Mouse (Mus musculus) retina, postnatal 1 day (tissue): ENCODE data around the gene Ptger1.

Source experiments
- DNase-seq: peaks from one replicate; pipeline ENCODE4 v3.0.0-alpha.2; 2012

Gene Ptger1

DNA sequence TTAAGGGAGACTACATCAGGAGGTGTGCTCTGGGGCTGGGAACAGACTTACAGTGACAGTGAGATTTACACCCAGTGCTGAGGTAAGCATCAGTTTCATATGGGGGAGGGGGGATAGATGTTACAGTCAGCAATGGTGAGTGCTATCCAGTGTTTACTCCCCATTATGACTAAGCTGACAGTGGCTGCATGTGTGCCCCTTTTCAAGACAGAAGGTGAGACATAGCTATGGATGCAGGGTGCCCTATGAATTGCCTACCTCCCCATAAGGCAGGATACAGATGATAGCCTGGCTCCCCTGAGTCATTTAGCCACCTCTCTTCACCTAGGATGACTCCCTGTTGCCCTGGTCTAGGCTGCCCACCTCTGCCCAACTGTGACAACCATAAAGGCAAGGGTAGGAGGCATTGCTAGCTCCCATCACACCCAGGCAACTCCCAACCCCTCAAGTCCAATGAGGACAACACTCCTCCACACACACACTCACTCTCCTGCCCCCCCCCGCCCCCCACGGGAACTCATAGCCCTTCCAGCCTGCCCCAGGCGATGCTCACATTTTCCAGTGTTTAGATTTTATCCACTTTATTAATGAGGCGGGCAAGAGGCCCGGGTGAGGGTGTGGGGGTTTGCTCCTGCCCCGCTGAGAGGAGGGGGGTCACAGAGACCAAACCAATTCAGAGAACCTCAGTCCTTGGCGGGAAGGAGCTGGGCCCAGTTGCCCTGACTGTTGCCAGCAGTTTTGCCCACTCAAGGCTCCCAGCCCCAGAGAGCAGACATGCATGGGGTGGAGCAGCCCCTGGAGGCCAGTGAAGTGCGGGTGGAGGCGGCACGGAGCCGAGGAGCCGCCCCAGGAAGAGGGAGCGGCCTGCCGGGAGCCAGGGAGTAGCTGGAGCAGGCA lies at the start of gene Ptger1:
Ptger1 (plus strand) TSS at position 710 of the 897 bp plus-strand sequence.
- peak; percentile 43 for DNase-seq

- DNase-seq, result no peak
Measured at GRCm38 (mm10) chr8:83617111-83617510, 49.4 kb upstream of the Ptger1 start.

GRCm38 (mm10) chr8:83618566-83618965 lies 47.9 kb upstream of the Ptger1 start:
- DNase-seq, result no peak

GRCm38 (mm10) chr8:83619568-83620285 lies 46.8 kb upstream of the Ptger1 start:
- no peak for DNase-seq

DNA sequence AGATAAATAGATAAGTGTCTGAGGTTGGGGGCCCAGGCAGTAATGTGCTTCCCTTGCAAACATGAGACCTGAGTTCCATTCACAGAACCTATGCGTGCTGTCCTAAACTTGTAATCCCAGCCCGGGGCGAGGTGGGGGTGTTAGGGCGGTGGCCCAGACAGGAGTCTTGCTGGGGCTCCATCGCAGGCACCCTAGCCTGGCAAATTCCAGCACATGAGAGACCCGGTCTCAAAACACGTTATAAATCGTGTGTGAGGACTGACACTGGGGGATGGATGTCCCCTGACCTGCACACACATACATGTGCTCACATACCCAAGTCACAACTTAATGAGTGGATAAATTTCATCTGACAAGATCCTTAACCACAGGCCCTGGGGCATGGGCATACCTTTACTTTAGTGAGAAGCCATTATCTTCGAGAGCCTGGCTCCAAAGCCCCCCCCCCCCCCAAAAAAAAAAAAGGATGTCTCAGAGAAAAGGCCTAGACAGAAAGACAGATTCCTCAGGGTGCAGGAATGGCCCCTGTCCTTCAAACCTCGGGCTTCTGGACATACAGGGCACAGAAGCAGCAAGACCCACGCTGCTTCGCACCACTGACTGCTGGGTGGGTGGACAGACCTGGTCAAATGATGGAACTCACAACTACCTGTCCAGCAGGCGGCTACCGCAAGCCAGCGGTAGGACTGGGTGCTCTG lies 44.6 kb upstream of the Ptger1 start:
- peak; percentile 17 for DNase-seq

DNA sequence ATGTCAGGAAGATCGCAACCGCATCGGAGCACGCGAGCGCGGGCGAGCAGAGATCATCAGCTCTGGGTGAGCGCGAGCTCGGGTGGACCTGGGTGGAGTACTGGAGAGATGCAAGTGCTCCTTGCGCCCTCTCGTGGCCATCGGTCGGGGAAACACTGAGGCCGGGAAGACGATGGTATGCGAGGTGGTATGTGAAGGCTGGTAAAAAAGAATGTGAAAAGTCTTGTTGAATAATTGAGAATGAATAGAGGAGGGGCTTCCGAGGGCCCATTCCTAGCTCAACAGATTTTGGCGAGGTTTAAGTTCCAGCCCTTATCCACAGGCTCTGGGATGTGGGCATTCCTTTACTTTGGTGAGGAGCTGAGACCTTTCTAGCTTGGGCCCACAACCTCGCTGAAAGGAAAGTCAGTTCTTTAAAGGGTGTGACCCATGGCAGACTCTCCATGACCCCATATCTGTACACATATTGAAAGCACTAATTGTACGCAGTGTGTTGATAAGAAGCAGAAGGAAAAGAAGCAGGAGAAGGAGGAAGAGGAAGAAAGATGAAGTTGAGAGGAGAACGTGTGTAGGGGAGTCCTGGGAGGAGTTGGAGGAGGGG lies 44.0 kb upstream of the Ptger1 start:
- DNase-seq, result peak; percentile 91

GRCm38 (mm10) chr8:83623549-83623948 lies 42.9 kb upstream of the Ptger1 start:
- no peak for DNase-seq

DNA sequence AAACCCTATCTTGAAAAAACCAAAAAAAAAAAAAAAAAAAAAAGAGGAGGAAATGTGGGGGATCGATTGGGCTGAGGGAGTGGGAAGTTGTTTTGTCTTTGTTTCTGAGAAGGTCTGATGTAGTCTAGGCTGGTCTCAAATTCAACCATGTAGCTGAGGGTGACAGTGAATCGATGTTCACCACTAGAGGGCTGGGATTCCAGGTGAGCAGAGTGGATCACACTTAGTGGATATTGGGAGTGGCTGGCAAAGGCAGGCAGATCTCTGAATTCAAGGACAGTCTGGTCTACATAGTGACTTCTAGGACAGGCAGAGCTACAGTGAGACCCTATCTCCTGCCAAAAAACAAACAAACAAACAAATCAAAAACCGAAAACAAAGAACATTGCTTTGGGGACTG lies 41.7 kb upstream of the Ptger1 start:
- peak; percentile 54 for DNase-seq

- no peak for DNase-seq
Measured at GRCm38 (mm10) chr8:83625676-83626299, 40.7 kb upstream of the Ptger1 start.

DNA sequence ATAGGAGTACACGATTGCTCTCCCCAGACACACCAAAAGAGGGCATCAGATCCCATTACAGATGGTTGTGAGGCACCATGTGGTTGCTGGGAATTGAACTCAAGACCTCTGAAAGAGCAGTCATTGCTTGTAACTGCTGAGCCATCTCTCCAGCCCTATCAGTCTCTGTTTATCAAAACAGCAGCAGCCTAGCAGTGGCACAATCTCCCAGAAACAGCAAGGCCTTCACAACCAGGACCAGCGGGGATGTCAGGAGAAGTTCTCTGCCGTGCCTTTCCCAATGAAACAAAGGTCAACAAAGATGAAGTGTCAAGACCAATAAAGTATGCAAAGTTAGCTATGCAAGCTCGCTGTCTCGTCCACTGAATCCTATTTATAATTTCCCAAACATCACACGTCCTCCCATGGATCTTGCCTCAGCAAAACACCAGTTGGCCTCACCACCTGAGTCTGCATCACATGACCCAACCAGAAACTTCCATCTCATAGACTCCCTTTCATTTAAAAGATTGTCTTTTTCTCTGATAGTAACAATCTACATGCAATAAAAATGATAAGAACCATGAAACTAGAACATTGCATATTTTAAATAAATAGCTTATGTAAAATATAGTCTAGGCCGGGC lies 34.3 kb upstream of the Ptger1 start:
- DNase-seq, result no peak

DNA sequence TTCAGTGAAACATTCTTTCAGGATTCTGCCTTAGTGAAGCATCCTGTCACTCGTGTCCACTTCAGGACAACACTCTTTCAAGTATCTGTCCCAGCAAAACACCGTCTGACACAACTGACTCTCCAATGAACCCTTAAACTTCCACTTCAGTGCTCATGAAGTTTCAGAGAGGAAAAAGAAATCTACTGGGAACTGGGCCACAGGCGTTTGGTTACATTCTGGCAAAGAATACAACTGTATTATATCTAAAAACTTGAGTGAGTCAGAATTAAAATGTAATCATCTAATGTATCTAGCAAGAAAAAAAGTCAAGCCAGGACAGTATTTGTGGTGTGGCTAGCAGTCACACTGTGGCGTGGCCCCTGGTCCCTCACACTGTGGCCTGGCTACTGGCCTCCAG lies 27.6 kb upstream of the Ptger1 start:
- no peak for DNase-seq

DNA sequence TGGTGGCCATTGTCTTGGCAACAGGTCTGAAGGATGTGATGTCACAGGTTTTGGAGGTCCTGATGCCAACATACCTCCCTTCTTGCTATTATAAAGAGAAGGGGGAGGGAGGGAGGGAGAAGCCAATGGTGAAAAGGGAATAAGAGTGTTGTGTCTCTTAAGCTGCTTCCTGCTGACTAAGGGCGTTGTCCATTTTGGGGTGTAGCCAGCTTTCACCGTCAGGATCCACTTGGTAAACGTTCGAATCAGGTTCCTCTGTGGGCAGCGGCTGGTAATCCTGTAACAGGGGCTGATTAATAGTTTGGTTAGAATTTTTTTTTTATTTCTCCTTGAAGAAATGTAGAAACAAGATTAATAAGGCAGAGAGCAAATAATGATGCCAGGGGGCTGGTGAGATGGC lies 26.8 kb upstream of the Ptger1 start:
- DNase-seq, result no peak

DNA sequence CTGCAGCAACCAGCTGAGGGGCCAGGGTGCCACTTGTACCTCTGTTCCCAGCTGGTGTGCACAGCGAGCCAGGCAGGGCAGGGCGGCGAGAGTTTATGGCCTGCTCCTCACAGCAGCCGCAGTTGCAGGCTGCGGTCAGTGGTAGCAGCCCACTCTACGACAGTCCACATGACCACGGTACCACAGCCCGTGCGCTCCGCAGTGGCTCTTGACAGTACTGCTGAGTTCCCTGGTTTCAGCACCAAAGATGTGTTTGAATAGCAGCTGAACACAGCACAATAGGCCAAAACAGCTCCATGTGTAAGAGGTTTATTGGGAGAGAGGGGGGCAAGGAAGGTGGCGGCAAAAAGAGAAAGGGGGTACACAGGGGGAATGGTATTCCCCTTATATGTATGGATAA lies 19.0 kb upstream of the Ptger1 start:
- no peak for DNase-seq

- DNase-seq, result no peak
Measured at GRCm38 (mm10) chr8:83648031-83648430, 18.4 kb upstream of the Ptger1 start.

GRCm38 (mm10) chr8:83649699-83650098 lies 16.8 kb upstream of the Ptger1 start:
- no peak for DNase-seq

GRCm38 (mm10) chr8:83652030-83652743 lies 14.3 kb upstream of the Ptger1 start, which contains the start of gene Gipc1:
TSS of gene Gipc1 (plus strand) at chr8:83652677.
- DNase-seq, result peak; percentile 100

DNA sequence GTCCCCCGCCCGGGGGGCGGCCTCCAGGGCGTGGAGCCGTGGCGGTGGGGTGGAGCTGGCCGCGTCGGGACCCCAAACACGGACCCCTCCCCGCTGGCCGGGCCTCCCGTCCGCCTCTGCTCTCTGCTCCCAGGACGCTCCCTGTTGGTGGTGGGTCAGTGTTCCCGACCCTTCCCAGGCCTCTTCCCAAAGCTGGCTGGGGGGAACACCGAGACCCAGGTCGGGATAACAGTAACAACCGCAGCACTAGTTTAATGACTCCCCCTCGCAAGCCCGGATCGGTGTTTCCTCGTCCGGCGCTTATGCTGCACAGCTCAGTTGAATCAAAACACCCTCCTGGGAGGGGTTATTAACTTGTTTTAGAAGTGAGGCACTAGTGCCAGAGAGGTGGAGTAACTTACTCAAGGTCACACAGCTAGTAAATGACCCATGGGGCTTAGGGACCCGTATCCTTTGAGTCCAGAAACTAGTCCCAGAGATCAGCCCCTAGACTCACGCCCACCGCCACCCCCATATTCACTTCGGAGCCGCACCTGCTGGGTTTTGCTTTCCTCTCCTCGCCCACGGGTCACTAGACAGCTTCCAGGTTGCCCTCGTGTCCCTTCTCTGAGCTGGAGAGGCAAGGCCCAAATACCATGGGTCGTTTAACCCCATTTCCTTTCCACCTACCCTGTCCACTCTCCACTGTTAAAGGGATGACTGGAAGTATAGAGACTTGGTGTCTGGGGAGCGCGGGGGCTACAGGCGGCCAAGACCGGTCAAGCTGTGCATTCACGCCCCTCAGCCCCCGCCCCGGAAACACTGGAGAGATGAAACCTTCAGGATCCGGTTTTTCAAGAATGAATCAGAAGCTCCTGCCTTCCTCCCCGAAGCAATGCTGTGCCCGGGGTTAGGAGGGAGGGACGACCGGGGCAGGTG lies 13.5 kb upstream of the Ptger1 start:
- DNase-seq, result peak; percentile 29

- DNase-seq, result no peak
Measured at GRCm38 (mm10) chr8:83653662-83654017, 12.8 kb upstream of the Ptger1 start.

DNA sequence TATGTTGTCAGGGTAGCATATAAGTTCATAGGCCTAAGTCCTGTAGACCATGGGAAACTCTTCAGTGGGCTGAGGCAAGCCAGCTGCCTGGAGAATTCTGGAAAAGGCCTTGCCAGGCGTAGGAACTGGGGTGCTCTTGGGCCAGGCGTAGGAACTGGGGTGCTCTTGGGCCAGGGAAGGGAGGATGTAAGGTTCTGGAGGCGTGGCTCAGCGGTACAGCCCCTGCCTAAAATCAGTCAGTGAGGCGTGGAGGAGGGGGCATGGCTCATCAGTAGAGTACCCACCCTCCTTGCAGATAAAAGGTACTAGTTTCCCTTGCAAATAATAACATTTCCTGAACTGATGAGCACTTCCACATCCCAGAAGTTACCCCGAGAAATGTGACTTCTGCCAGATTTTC lies 11.8 kb upstream of the Ptger1 start:
- DNase-seq, result no peak

DNA sequence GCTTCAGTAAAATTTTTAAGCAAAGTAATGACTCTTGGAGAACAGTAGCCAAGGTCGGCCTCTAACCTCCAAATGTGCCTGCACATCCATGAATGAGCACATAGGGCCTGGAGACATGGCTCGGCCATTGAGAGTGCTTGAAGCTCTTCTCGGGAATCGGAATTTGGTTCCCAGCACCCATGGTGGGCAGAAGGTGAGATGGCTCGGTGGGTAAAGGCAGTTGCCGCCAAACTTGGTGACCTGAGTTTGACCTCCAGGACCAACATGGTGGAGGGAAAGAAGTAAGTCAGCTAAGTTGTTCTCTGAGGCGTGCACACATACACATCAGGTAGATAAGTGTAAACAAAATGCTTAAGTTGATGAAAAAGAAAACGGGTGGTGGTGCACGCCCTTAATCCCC lies 10.4 kb upstream of the Ptger1 start:
- DNase-seq, result no peak
